Comparison of ENCODE assay signal across 8 mouse cellular contexts in genomic region chr2:125724546-125725114, GRCm38 (mm10). TPM values are rescaled to one million over a fixed set of nuclear protein-coding genes. Genes with fewer than 3 reads are reported as not detected.
DNase-seq lines count a peak whose midpoint lies in the region; ATAC-seq lines count a peak whose summit lies in the region.

No protein-coding gene starts in this region.

- H3K4me3 ChIP-seq in forebrain, embryonic 14.5 days (ENCODE audit: low read depth, low read length) = peak overlapping the region; percentile 43
- peak overlapping the region; percentile 53 for H3K4me3 ChIP-seq in kidney, embryonic 15.5 days (replicated peaks)
- peak overlapping the region; percentile 53 for H3K4me3 ChIP-seq in midbrain, embryonic 16.5 days (ENCODE audit: low read depth, low read length)

- H3K36me3 ChIP-seq in forebrain, embryonic 14.5 days (ENCODE audit: control insufficient read depth, insufficient read depth, low read length) = no peaks in the 10 kb centered on the region
- no peaks in the 10 kb centered on the region for H3K36me3 ChIP-seq in kidney, embryonic 15.5 days
- no peaks in the 10 kb centered on the region for H3K36me3 ChIP-seq in midbrain, embryonic 16.5 days (ENCODE audit: control insufficient read depth, insufficient read depth, low read length)

- H3K9ac ChIP-seq in forebrain, embryonic 14.5 days (ENCODE audit: low read length) = peak overlapping the region; percentile 65; the same call in 1 of the 2 replicates
- H3K9ac ChIP-seq in kidney, embryonic 15.5 days = no peak overlapping the region
- H3K9ac ChIP-seq in midbrain, embryonic 16.5 days (ENCODE audit: low read depth, low read length) = peak overlapping the region; percentile 76

- peaks cover 12% of the 10 kb centered on the region for H3K4me1 ChIP-seq in forebrain, embryonic 14.5 days (ENCODE audit: control insufficient read depth, insufficient read depth, low read length)
- H3K4me1 ChIP-seq in kidney, embryonic 15.5 days = peaks cover 28% of the 10 kb centered on the region
- H3K4me1 ChIP-seq in midbrain, embryonic 16.5 days (ENCODE audit: control insufficient read depth, insufficient read depth, low read length) = peaks cover 17% of the 10 kb centered on the region; the same call in 1 of the 2 replicates

- H3K27ac ChIP-seq in forebrain, embryonic 14.5 days (ENCODE audit: low read depth, low read length) = 0 out of 2 replicates have a peak overlapping the region, but pooled peaks have one; percentile 21
- no peak overlapping the region for H3K27ac ChIP-seq in kidney, embryonic 15.5 days
- peak overlapping the region; percentile 72 for H3K27ac ChIP-seq in midbrain, embryonic 16.5 days (ENCODE audit: low read length)

- ATAC-seq in activated CD4-positive, CD25-positive, alpha-beta regulatory T cell, adult 4 months = peak; percentile 78
- ATAC-seq in forebrain, embryonic 14.5 days = peak; percentile 40
- ATAC-seq in kidney, embryonic 15.5 days (replicated peaks; ENCODE audit: low FRiP score) = peak; percentile 60; the same call in 1 of the 2 replicates
- peak; percentile 55 for ATAC-seq in midbrain, embryonic 16.5 days

- peak; percentile 41 for DNase-seq in gastrocnemius, adult 18-20 months (ENCODE audit: low spot score)
- no peak for DNase-seq in gastrocnemius, postnatal 10 days
- DNase-seq in forebrain, embryonic 14.5 days (ENCODE audit: low spot score) = peak; percentile 51
- DNase-seq in right cerebral cortex, postnatal 14 days = no peak
- no peak for DNase-seq in spleen, adult 12 weeks (ENCODE audit: low spot score)

- H3K4me2 ChIP-seq in forebrain, embryonic 14.5 days (ENCODE audit: low read length) = peak overlapping the region; percentile 94
- H3K4me2 ChIP-seq in kidney, embryonic 15.5 days = peak overlapping the region; percentile 99
- H3K4me2 ChIP-seq in midbrain, embryonic 16.5 days (ENCODE audit: low read length) = peak overlapping the region; percentile 99

- no peaks in the 10 kb centered on the region for H3K9me3 ChIP-seq in forebrain, embryonic 14.5 days (replicated peaks; ENCODE audit: control insufficient read depth, low read length)
- H3K9me3 ChIP-seq in kidney, embryonic 15.5 days (replicated peaks) = no peaks in the 10 kb centered on the region
- H3K9me3 ChIP-seq in midbrain, embryonic 16.5 days (replicated peaks; ENCODE audit: control insufficient read depth, low read length, poor library complexity, severe bottlenecking) = no peaks in the 10 kb centered on the region

- H3K27me3 ChIP-seq in forebrain, embryonic 14.5 days (replicated peaks; ENCODE audit: control insufficient read depth, insufficient read depth, low read length) = peaks cover 11% of the 10 kb centered on the region
- H3K27me3 ChIP-seq in kidney, embryonic 15.5 days = peaks cover 63% of the 10 kb centered on the region
- H3K27me3 ChIP-seq in midbrain, embryonic 16.5 days (ENCODE audit: control insufficient read depth, insufficient read depth, low read depth, low read length) = peaks cover 6% of the 10 kb centered on the region

- under 1% methylated on average over 16 of the region's 16 CpGs for WGBS in forebrain, embryonic 14.5 days
- 2% methylated on average over 16 of the region's 16 CpGs for WGBS in kidney, embryonic 15.5 days
- WGBS in midbrain, embryonic 16.5 days = 1% methylated on average over 16 of the region's 16 CpGs

RNA-seq across cellular contexts. Expression of gene Shc4, which starts 0.7 kb away (rescaled TPM):
- 1 to 10 TPM in 1 of 2 experiments, under 1 TPM in 1; 0.71 to 1.0 TPM for total RNA-seq in gastrocnemius, adult 18-20 months (2021)
- total RNA-seq in gastrocnemius, postnatal 10 days (2021) = 1 to 10 TPM; 3.4 to 3.5 TPM
- polyA plus RNA-seq in activated CD4-positive, CD25-positive, alpha-beta regulatory T cell, adult 4 months (2017; shearing (Covaris generic)) = under 1 TPM; 0.17 to 0.50 TPM
- polyA plus RNA-seq in forebrain, embryonic 14.5 days (2014; fragmentation: Nextera tagmentation; extraction: Ambion mirVana) = 0.66 and 0.85 TPM in 2 replicates
- 1.2 and 1.3 TPM in 2 replicates for polyA plus RNA-seq in kidney, embryonic 15.5 days (2015; fragmentation: Nextera tagmentation; extraction: Ambion mirVana)
- polyA plus RNA-seq in midbrain, embryonic 16.5 days (2015; fragmentation: Nextera tagmentation; extraction: Ambion mirVana) = 2.5 and 3.0 TPM in 2 replicates

RNA-seq across cellular contexts. Expression of gene Eid1, which starts 51.7 kb away (rescaled TPM):
- total RNA-seq in gastrocnemius, adult 18-20 months (2021) = 10 to 100 TPM; 19.1 to 23.3 TPM
- 10 to 100 TPM; 82.7 to 88.9 TPM for total RNA-seq in gastrocnemius, postnatal 10 days (2021)
- 1 to 10 TPM; 6.4 to 9.9 TPM for polyA plus RNA-seq in activated CD4-positive, CD25-positive, alpha-beta regulatory T cell, adult 4 months (2017; shearing (Covaris generic))
- 405 and 426 TPM in 2 replicates for polyA plus RNA-seq in forebrain, embryonic 14.5 days (2014; fragmentation: Nextera tagmentation; extraction: Ambion mirVana)
- 116 and 119 TPM in 2 replicates for polyA plus RNA-seq in kidney, embryonic 15.5 days (2015; fragmentation: Nextera tagmentation; extraction: Ambion mirVana)
- polyA plus RNA-seq in midbrain, embryonic 16.5 days (2015; fragmentation: Nextera tagmentation; extraction: Ambion mirVana) = 431 and 443 TPM in 2 replicates

RNA-seq across cellular contexts. Expression of gene Secisbp2l, which starts 58.0 kb away (rescaled TPM):
- 10 to 100 TPM; 15.0 to 17.0 TPM for total RNA-seq in gastrocnemius, adult 18-20 months (2021)
- 10 to 100 TPM; 40.3 to 46.0 TPM for total RNA-seq in gastrocnemius, postnatal 10 days (2021)
- polyA plus RNA-seq in activated CD4-positive, CD25-positive, alpha-beta regulatory T cell, adult 4 months (2017; shearing (Covaris generic)) = 10 to 100 TPM; 19.9 to 21.6 TPM
- polyA plus RNA-seq in forebrain, embryonic 14.5 days (2014; fragmentation: Nextera tagmentation; extraction: Ambion mirVana) = 25.1 and 32.0 TPM in 2 replicates
- 19.0 and 19.6 TPM in 2 replicates for polyA plus RNA-seq in kidney, embryonic 15.5 days (2015; fragmentation: Nextera tagmentation; extraction: Ambion mirVana)
- polyA plus RNA-seq in midbrain, embryonic 16.5 days (2015; fragmentation: Nextera tagmentation; extraction: Ambion mirVana) = 30.9 and 31.7 TPM in 2 replicates

Comparison
In these comparisons a context has a peak if more than half of its experiments do, and no peak if none do; other contexts are left out.
1. DNase-seq: peak in gastrocnemius, adult 18-20 months (single experiment) and forebrain, embryonic 14.5 days (single experiment); none in gastrocnemius, postnatal 10 days (single experiment), right cerebral cortex, postnatal 14 days (single experiment) and spleen, adult 12 weeks (single experiment).
2. RNA of gene Eid1, which starts 51.7 kb away (polyA plus RNA-seq): 431 to 443 TPM in midbrain, embryonic 16.5 days, 405 to 426 TPM in forebrain, embryonic 14.5 days and 116 to 119 TPM in kidney, embryonic 15.5 days; 6.4 to 9.9 TPM in activated CD4-positive, CD25-positive, alpha-beta regulatory T cell, adult 4 months; every median in the first group is over 10 times any median in the second.
3. Peak in every context shown above with its lines, with median percentiles within 50 percentile points of each other: ATAC-seq, H3K4me2 ChIP-seq and H3K4me3 ChIP-seq.